Mouse (Mus musculus): ENCODE measurements around the gene Etv3.

GRCm38 (mm10) chr3:87553196-87553935 is 28.2 kb downstream of the Etv3 start:
- TF ChIP-seq CTCF (IDR thresholded peaks at IDR 0.05; ENCODE audit: borderline replicate concordance, insufficient read depth, low read length) (no peak), POLR2A (IDR thresholded peaks at IDR 0.05; ENCODE audit: low read depth, low read length) (no peak)
